In the genomic region with DNA sequence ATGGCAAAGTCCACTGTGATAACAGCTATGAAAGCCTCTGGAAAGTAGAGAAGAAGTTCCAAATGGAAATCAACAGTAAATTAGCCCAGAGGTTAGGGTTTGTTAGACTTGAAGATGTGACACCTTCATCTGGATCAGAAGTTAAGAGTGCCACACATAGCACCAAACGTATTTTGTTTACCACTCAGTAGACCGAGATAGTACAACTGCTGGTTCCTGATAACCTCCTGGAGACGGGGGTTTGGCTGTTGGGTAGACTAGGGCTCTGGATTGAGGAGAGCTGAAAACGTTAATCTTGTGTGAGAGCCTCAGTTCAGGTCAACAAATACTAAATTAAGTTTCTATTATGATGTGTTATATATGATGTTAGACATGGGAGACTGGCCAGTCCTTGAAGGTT, we compare ENCODE assay signal across 11 mouse cellular contexts. TPM values are rescaled to one million over a fixed set of nuclear protein-coding genes. Genes with fewer than 3 reads are reported as not detected.
DNase-seq lines count a peak whose midpoint lies in the region; ATAC-seq and TF ChIP-seq lines count a peak whose summit lies in the region.
"Had no signal": no experiment of that assay in that cellular context is flagged by ENCODE, and none has a peak within 500 bp of the region (broad histone marks: within the 10 kb centered on the region; RNA-seq: fewer than 3 reads in every experiment).

No protein-coding gene starts in this region.

- peak overlapping the region; percentile 76 for H3K4me2 ChIP-seq in heart, embryonic 13.5 days
- H3K4me2 ChIP-seq in hindbrain, embryonic 12.5 days (replicated peaks) = peak overlapping the region; percentile 6
- H3K4me2 ChIP-seq in liver, embryonic 16.5 days (ENCODE audit: low read depth, low read length) = peak overlapping the region; percentile 85

- H3K27me3 ChIP-seq in heart, embryonic 13.5 days (replicated peaks) = no peaks in the 10 kb centered on the region
- no peaks in the 10 kb centered on the region for H3K27me3 ChIP-seq in hindbrain, embryonic 12.5 days
- H3K27me3 ChIP-seq in liver, embryonic 16.5 days (ENCODE audit: control insufficient read depth, insufficient read depth, low read depth, low read length) = no peaks in the 10 kb centered on the region

- H3K9me3 ChIP-seq in heart, embryonic 13.5 days = no peaks in the 10 kb centered on the region
- no peaks in the 10 kb centered on the region for H3K9me3 ChIP-seq in hindbrain, embryonic 12.5 days (replicated peaks)
- H3K9me3 ChIP-seq in liver, embryonic 16.5 days (replicated peaks; ENCODE audit: control insufficient read depth, low read length) = no peaks in the 10 kb centered on the region

- no peak for TF ChIP-seq CTCF in bone marrow, adult 2 months (IDR thresholded peaks at IDR 0.05; ENCODE audit: control insufficient read depth, insufficient read depth, low read length)

- 0 out of 2 replicates have a peak, but pooled peaks have one; percentile 10 for TF ChIP-seq POLR2A in bone marrow, adult 2 months (IDR thresholded peaks at IDR 0.05; ENCODE audit: borderline replicate concordance, control insufficient read depth, low read depth, low read length)

- H3K27ac ChIP-seq in heart, embryonic 13.5 days (replicated peaks) = peak overlapping the region; percentile 54; the same call in 1 of the 2 replicates
- peak overlapping the region; percentile 77; the same call in 1 of the 2 replicates for H3K27ac ChIP-seq in bone marrow, adult 2 months (ENCODE audit: control insufficient read depth, insufficient read depth, low read depth, low read length, poor library complexity)
- no peak overlapping the region for H3K27ac ChIP-seq in hindbrain, embryonic 12.5 days
- H3K27ac ChIP-seq in liver, embryonic 16.5 days (ENCODE audit: low read length) = peak overlapping the region; percentile 95

- no peaks in the 10 kb centered on the region for H3K36me3 ChIP-seq in heart, embryonic 13.5 days
- no peaks in the 10 kb centered on the region for H3K36me3 ChIP-seq in hindbrain, embryonic 12.5 days
- H3K36me3 ChIP-seq in liver, embryonic 16.5 days (ENCODE audit: control insufficient read depth, insufficient read depth) = no peaks in the 10 kb centered on the region

- no peak for ATAC-seq in heart, embryonic 13.5 days (ENCODE audit: extremely low read depth, insufficient number of reproducible peaks, low FRiP score, low TSS enrichment)
- no peak for ATAC-seq in hindbrain, embryonic 12.5 days (ENCODE audit: low FRiP score)
- peak; percentile 78 for ATAC-seq in liver, embryonic 16.5 days (ENCODE audit: low read depth)

- WGBS in heart, embryonic 13.5 days = 47% methylated on average over 4 of the region's 4 CpGs
- whole genome bisulfite sequencing in bone marrow, adult 2 months = 59% methylated on average over 4 of the region's 4 CpGs
- 87% methylated on average over 4 of the region's 4 CpGs for WGBS in hindbrain, embryonic 12.5 days
- 23% methylated on average over 4 of the region's 4 CpGs for WGBS in liver, embryonic 16.5 days (ENCODE audit: insufficient replicate concordance)

- DNase-seq in heart, adult 8-10 months (ENCODE audit: low spot score) = no peak
- DNase-seq in ovary, postnatal 10 days (ENCODE audit: low spot score) = no peak
- no peak for DNase-seq in left cerebral cortex, adult 18-20 months (ENCODE audit: low spot score in 2 of 2)
- no peak for DNase-seq in right cerebral cortex, postnatal 10 days (ENCODE audit: low spot score in 2 of 2)
- DNase-seq: kidney, postnatal 14 days; thymus, adult 18-20 months had no signal

- peak overlapping the region; percentile 92 for H3K4me3 ChIP-seq in heart, embryonic 13.5 days
- peak overlapping the region; percentile 47 for H3K4me3 ChIP-seq in bone marrow, adult 2 months (replicated peaks; ENCODE audit: control insufficient read depth, low read depth, low read length)
- H3K4me3 ChIP-seq in hindbrain, embryonic 12.5 days = no peak overlapping the region
- H3K4me3 ChIP-seq in liver, embryonic 16.5 days (ENCODE audit: low read depth, low read length) = peak overlapping the region; percentile 88

- peaks cover 54% of the 10 kb centered on the region for H3K4me1 ChIP-seq in heart, embryonic 13.5 days
- no peaks in the 10 kb centered on the region; the same call in 1 of the 2 replicates for H3K4me1 ChIP-seq in bone marrow, adult 2 months (ENCODE audit: control insufficient read depth, insufficient read depth, low read length)
- peaks cover 32% of the 10 kb centered on the region for H3K4me1 ChIP-seq in hindbrain, embryonic 12.5 days
- H3K4me1 ChIP-seq in liver, embryonic 16.5 days (ENCODE audit: control insufficient read depth, low read depth, low read length) = peaks cover 33% of the 10 kb centered on the region

- H3K9ac ChIP-seq in heart, embryonic 13.5 days = peak overlapping the region; percentile 28; the same call in 1 of the 2 replicates
- no peak overlapping the region for H3K9ac ChIP-seq in hindbrain, embryonic 12.5 days
- peak overlapping the region; percentile 97 for H3K9ac ChIP-seq in liver, embryonic 16.5 days (ENCODE audit: low read depth, low read length)

RNA-seq across cellular contexts. Expression of a gene that starts 2.1 kb away (rescaled TPM):
- polyA plus RNA-seq in heart, embryonic 13.5 days (2015; fragmentation: Nextera tagmentation; extraction: Ambion mirVana) = 11.4 and 13.6 TPM in 2 replicates
- total RNA-seq in heart, adult 8-10 months (2022) = 10 to 100 TPM in 1 of 4 experiments, 1 to 10 TPM in 3; 4.8 to 14.4 (median 7.2) TPM
- 104 and 196 TPM in 2 replicates for polyA plus RNA-seq in bone marrow, adult 2 months (2011; ENCODE audit: insufficient read depth, insufficient read length, low replicate concordance, missing spikeins)
- polyA plus RNA-seq in hindbrain, embryonic 12.5 days (2016; fragmentation: Nextera tagmentation; extraction: Ambion mirVana) = 19.0 and 19.7 TPM in 2 replicates
- 47.9 and 51.5 TPM in 2 replicates for polyA plus RNA-seq in liver, embryonic 16.5 days (2015; fragmentation: Nextera tagmentation; extraction: Ambion mirVana)
- 10 to 100 TPM in 1 of 2 experiments, 1 to 10 TPM in 1; 9.0 to 11.4 TPM for total RNA-seq in left cerebral cortex, adult 18-20 months (2021)

RNA-seq across cellular contexts. Expression of a gene that starts 2.3 kb away (rescaled TPM):
- 0.12 TPM in 1 of 2 replicates, not detected in the other for polyA plus RNA-seq in heart, embryonic 13.5 days (2015; fragmentation: Nextera tagmentation; extraction: Ambion mirVana)
- not detected for total RNA-seq in heart, adult 8-10 months (2022)
- polyA plus RNA-seq in bone marrow, adult 2 months (2011; ENCODE audit: insufficient read depth, insufficient read length, low replicate concordance, missing spikeins) = not detected in 2 replicates
- 0.39 TPM in 1 of 2 replicates, not detected in the other for polyA plus RNA-seq in hindbrain, embryonic 12.5 days (2016; fragmentation: Nextera tagmentation; extraction: Ambion mirVana)
- polyA plus RNA-seq in liver, embryonic 16.5 days (2015; fragmentation: Nextera tagmentation; extraction: Ambion mirVana) = not detected in 2 replicates
- under 1 TPM; 0.21 to 0.46 TPM for total RNA-seq in left cerebral cortex, adult 18-20 months (2021)
- total RNA-seq: granulocyte monocyte progenitor cell, adult 5-6 weeks had no signal

RNA-seq across cellular contexts. Expression of a gene that starts 54.2 kb away (rescaled TPM):
- 96.0 and 97.1 TPM in 2 replicates for polyA plus RNA-seq in heart, embryonic 13.5 days (2015; fragmentation: Nextera tagmentation; extraction: Ambion mirVana)
- 100 to 1,000 TPM in 1 of 4 experiments, 10 to 100 TPM in 3; 83.1 to 103 (median 96.0) TPM for total RNA-seq in heart, adult 8-10 months (2022)
- polyA plus RNA-seq in bone marrow, adult 2 months (2011; ENCODE audit: insufficient read depth, insufficient read length, low replicate concordance, missing spikeins) = 22.6 and 48.1 TPM in 2 replicates
- polyA plus RNA-seq in hindbrain, embryonic 12.5 days (2016; fragmentation: Nextera tagmentation; extraction: Ambion mirVana) = 232 and 238 TPM in 2 replicates
- 36.1 and 36.7 TPM in 2 replicates for polyA plus RNA-seq in liver, embryonic 16.5 days (2015; fragmentation: Nextera tagmentation; extraction: Ambion mirVana)
- total RNA-seq in left cerebral cortex, adult 18-20 months (2021) = 100 to 1,000 TPM in 1 of 2 experiments, 10 to 100 TPM in 1; 97.5 to 106 TPM

Comparison
In these comparisons a context has a peak if more than half of its experiments do, and no peak if none do; other contexts are left out.
1. H3K4me2 ChIP-seq: peak in every context shown above with its lines; median percentile 85 in liver, embryonic 16.5 days; 76 in heart, embryonic 13.5 days; 6 in hindbrain, embryonic 12.5 days.